Mouse (Mus musculus): Measurements from ENCODE around the gene Olfr1022. TPM values are rescaled to one million over a fixed set of nuclear protein-coding genes. Genes with fewer than 3 reads are reported as not detected.

Olfr1022 gene
- not detected in 2 replicates for total RNA-seq (2015; ENCODE audit: low replicate concordance)
- total RNA-seq (2017; ENCODE audit: low replicate concordance): not detected in 2 replicates

DNA sequence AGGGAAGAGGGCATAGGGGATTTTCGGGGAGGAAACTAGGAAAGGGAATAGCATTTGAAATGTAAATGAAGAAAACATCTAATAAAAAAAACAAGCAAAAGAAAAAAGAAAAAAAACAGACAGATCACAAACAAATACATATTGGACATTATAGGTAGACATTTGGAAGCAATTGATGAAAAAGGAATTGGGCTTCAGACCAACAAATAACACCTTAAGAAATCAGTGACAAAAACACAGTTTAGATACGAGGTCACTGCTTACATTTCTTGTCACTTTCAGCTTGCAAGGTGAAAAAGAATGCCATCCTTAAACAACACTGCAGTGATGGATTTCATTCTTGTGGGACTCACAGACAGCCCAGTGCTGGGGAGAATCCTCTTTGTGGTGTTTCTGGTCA lies at the start of gene Olfr1022:
Gene Olfr1022 (plus strand): TSS at position 301 of the 400 bp plus-strand sequence.
- no peak for ATAC-seq (replicated peaks; ENCODE audit: low FRiP score, poor library complexity, severe bottlenecking)

DNA sequence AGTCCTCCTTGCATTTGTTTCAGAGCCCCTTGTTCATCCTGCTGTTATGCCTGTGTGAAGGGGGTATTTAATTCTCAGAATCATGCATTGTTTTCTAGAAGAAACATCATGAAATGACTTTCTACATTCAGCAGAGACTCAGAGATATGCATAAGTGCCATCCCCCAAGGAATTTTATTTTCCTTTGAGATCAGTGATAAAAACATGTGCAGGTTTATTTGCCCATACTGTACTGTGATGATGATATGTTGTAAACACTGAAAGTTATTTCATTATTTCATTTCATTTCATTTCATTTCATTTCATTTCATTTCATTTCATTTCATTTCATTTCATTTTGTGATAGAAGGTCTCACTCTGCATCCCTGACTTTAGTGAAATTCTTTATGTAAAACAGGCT lies 23.0 kb upstream of the Olfr1022 start, which contains the start of gene Olfr1019:
Gene Olfr1019 (minus strand): TSS at position 101 of the 400 bp plus-strand sequence.
- ATAC-seq (replicated peaks; ENCODE audit: low FRiP score, poor library complexity, severe bottlenecking): no peak

DNA sequence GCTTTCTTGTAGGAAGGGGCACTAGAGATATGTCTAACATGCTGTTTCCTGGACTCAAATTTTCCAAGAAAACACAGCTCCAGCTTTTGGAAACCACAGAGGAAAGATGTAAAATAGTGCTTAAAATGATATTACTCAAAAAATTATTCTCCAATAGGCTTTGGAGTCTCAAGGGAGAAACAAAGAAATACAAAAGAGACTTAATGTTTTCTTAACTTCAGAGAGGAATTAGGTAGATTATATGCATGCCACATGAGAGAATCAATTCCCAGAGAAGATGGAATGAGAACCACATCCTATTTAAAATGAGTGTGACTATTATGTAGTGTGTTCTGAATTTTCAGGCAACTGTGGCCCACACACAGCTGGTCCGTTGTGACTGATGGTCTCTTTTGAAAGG lies 21.7 kb upstream of the Olfr1022 start, which contains the start of gene Olfr1020:
Gene Olfr1020 (plus strand): TSS at position 301 of the 400 bp plus-strand sequence.
- no peak for ATAC-seq (replicated peaks; ENCODE audit: low FRiP score, poor library complexity, severe bottlenecking)

DNA sequence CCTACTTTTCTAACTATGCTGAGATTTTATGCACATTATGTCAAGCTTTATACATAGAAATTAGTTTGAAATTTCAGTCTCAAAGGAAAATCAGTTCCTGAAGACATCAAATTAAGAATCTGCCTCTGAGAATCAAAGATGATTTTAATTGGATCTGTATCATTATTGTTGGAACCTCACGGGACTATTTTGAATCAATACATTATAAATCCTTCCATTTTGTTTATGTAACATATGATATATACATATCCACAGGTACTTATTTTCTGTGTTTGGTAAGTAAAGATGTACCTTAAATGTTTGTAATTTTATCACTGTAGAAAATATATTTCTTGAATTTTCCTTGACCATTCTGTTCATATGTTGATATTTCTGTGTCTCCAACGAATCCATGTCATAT lies 16.9 kb downstream of the Olfr1022 start, which contains the start of gene Olfr1023:
Gene Olfr1023 (plus strand): TSS at position 301 of the 400 bp plus-strand sequence.
- no peak for ATAC-seq (replicated peaks; ENCODE audit: low FRiP score, poor library complexity, severe bottlenecking)

DNA sequence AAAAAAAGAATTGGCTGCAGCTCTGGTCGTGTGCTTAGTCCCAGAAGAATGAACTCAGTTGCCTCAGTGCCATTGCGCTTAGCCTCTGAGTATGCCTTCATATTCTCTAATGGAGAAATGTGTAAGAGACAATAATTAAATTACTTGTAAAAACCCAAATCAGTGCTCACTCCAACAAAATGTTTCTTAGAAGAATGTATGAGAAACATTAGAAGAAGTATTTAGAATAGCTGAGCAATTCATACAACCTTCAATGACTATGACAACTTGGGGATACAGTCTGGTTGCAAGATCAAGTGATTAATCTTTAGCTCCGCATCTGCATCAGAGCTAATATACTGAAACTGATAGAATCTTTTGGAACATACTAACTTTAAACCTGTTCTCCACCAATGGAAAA lies 36.6 kb downstream of the Olfr1022 start, which contains the start of gene Olfr1024:
Gene Olfr1024 (minus strand): TSS at position 101 of the 400 bp plus-strand sequence.
- no peak for ATAC-seq (replicated peaks; ENCODE audit: low FRiP score, poor library complexity, severe bottlenecking)

DNA sequence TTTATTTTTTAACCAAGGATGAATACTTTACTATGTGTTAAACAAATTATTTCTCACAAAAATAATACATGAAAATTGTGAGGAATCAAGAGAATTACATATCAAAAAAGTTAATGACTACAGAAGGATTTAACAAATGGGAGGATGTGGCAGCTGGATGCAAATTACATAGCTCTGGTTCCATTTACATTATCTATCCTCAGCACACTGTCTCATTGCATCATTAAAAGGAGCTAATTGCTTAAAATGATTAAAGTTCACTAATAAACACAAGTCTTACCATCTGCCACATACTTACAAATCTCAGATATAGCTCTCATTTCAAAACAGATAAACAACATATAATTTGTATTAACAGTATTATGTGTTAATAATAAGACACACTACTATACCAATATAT lies 44.8 kb downstream of the Olfr1022 start:
- no peak for ATAC-seq (replicated peaks; ENCODE audit: low FRiP score, poor library complexity, severe bottlenecking)

DNA sequence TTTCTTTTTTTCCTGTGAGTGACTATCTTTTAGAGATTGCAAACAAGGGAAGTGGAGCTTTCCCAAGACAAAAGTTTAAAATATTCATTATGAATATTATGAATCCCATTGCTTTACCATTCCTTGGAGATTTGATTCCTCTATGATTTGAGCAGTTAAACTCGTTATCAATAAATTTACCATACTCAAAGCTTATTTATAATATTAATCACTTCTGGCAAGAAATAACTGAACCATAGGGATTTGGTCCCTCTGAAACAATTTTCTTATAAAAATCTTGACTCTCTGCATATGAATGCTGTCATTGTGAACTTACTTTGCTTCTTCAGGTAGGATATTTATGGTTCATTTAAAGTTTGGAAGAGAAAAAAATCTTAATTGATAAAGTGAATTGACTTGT lies 46.5 kb downstream of the Olfr1022 start, which contains the start of gene Olfr1025-ps1:
Gene Olfr1025-ps1 (plus strand): TSS at position 301 of the 400 bp plus-strand sequence.
- ATAC-seq (replicated peaks; ENCODE audit: low FRiP score, poor library complexity, severe bottlenecking): no peak

Other genes with a start within 250 kb of the Olfr1022 start
- gene Olfr1002, start 217.9 kb upstream of the Olfr1022 start, total RNA-seq (2015; ENCODE audit: low replicate concordance): not detected in 2 replicates
- not detected in 2 replicates for gene Olfr1002, start 217.9 kb upstream of the Olfr1022 start, total RNA-seq (2017; ENCODE audit: low replicate concordance)
- not detected in 2 replicates for gene Olfr154, start 204.1 kb upstream of the Olfr1022 start, total RNA-seq (2015; ENCODE audit: low replicate concordance)
- not detected in 2 replicates for gene Olfr154, start 204.1 kb upstream of the Olfr1022 start, total RNA-seq (2017; ENCODE audit: low replicate concordance)
- gene Olfr1006, start 189.8 kb upstream of the Olfr1022 start, total RNA-seq (2015; ENCODE audit: low replicate concordance): not detected in 2 replicates
- not detected in 2 replicates for gene Olfr1006, start 189.8 kb upstream of the Olfr1022 start, total RNA-seq (2017; ENCODE audit: low replicate concordance)
- not detected in 2 replicates for gene Olfr1008, start 179.2 kb upstream of the Olfr1022 start, total RNA-seq (2015; ENCODE audit: low replicate concordance)
- gene Olfr1008, start 179.2 kb upstream of the Olfr1022 start, total RNA-seq (2017; ENCODE audit: low replicate concordance): not detected in 2 replicates
- gene Olfr1009, start 153.2 kb upstream of the Olfr1022 start, total RNA-seq (2015; ENCODE audit: low replicate concordance): not detected in 2 replicates
- gene Olfr1009, start 153.2 kb upstream of the Olfr1022 start, total RNA-seq (2017; ENCODE audit: low replicate concordance): not detected in 2 replicates
- not detected in 2 replicates for gene Olfr1012, start 105.8 kb upstream of the Olfr1022 start, total RNA-seq (2015; ENCODE audit: low replicate concordance)
- not detected in 2 replicates for gene Olfr1012, start 105.8 kb upstream of the Olfr1022 start, total RNA-seq (2017; ENCODE audit: low replicate concordance)
- gene Olfr1013, start 101.5 kb upstream of the Olfr1022 start, total RNA-seq (2015; ENCODE audit: low replicate concordance): not detected in 2 replicates
- not detected in 2 replicates for gene Olfr1013, start 101.5 kb upstream of the Olfr1022 start, total RNA-seq (2017; ENCODE audit: low replicate concordance)
- not detected in 2 replicates for gene Olfr1014, start 95.9 kb upstream of the Olfr1022 start, total RNA-seq (2015; ENCODE audit: low replicate concordance)
- not detected in 2 replicates for gene Olfr1014, start 95.9 kb upstream of the Olfr1022 start, total RNA-seq (2017; ENCODE audit: low replicate concordance)
- not detected in 2 replicates for gene Olfr1015, start 86.6 kb upstream of the Olfr1022 start, total RNA-seq (2015; ENCODE audit: low replicate concordance)
- 1.1 TPM in 1 of 2 replicates, not detected in the other for gene Olfr1015, start 86.6 kb upstream of the Olfr1022 start, total RNA-seq (2017; ENCODE audit: low replicate concordance)
- not detected in 2 replicates for gene Olfr1016, start 66.0 kb upstream of the Olfr1022 start, total RNA-seq (2015; ENCODE audit: low replicate concordance)
- gene Olfr1016, start 66.0 kb upstream of the Olfr1022 start, total RNA-seq (2017; ENCODE audit: low replicate concordance): 1.4 TPM in 1 of 2 replicates, not detected in the other
- not detected in 2 replicates for gene Olfr1018, start 50.1 kb upstream of the Olfr1022 start, total RNA-seq (2015; ENCODE audit: low replicate concordance)
- not detected in 2 replicates for gene Olfr1018, start 50.1 kb upstream of the Olfr1022 start, total RNA-seq (2017; ENCODE audit: low replicate concordance)
- not detected in 2 replicates for gene Olfr1019, start 23.1 kb upstream of the Olfr1022 start, total RNA-seq (2015; ENCODE audit: low replicate concordance)
- gene Olfr1019, start 23.1 kb upstream of the Olfr1022 start, total RNA-seq (2017; ENCODE audit: low replicate concordance): not detected in 2 replicates
- gene Olfr1020, start 21.6 kb upstream of the Olfr1022 start, total RNA-seq (2015; ENCODE audit: low replicate concordance): not detected in 2 replicates
- gene Olfr1020, start 21.6 kb upstream of the Olfr1022 start, total RNA-seq (2017; ENCODE audit: low replicate concordance): not detected in 2 replicates
- gene Olfr1023, start 17.0 kb downstream of the Olfr1022 start, total RNA-seq (2015; ENCODE audit: low replicate concordance): not detected in 2 replicates
- not detected in 2 replicates for gene Olfr1023, start 17.0 kb downstream of the Olfr1022 start, total RNA-seq (2017; ENCODE audit: low replicate concordance)
- not detected in 2 replicates for gene Olfr1024, start 36.5 kb downstream of the Olfr1022 start, total RNA-seq (2015; ENCODE audit: low replicate concordance)
- not detected in 2 replicates for gene Olfr1024, start 36.5 kb downstream of the Olfr1022 start, total RNA-seq (2017; ENCODE audit: low replicate concordance)
- gene Olfr1025-ps1, start 46.6 kb downstream of the Olfr1022 start, total RNA-seq (2015; ENCODE audit: low replicate concordance): not detected in 2 replicates
- gene Olfr1025-ps1, start 46.6 kb downstream of the Olfr1022 start, total RNA-seq (2017; ENCODE audit: low replicate concordance): not detected in 2 replicates
- not detected in 2 replicates for gene Olfr1026, start 53.0 kb downstream of the Olfr1022 start, total RNA-seq (2015; ENCODE audit: low replicate concordance)
- gene Olfr1026, start 53.0 kb downstream of the Olfr1022 start, total RNA-seq (2017; ENCODE audit: low replicate concordance): not detected in 2 replicates
- gene Olfr1028, start 81.8 kb downstream of the Olfr1022 start, total RNA-seq (2015; ENCODE audit: low replicate concordance): not detected in 2 replicates
- 0.42 TPM in 1 of 2 replicates, not detected in the other for gene Olfr1028, start 81.8 kb downstream of the Olfr1022 start, total RNA-seq (2017; ENCODE audit: low replicate concordance)
- gene Olfr1029, start 105.3 kb downstream of the Olfr1022 start, total RNA-seq (2015; ENCODE audit: low replicate concordance): not detected in 2 replicates
- gene Olfr1029, start 105.3 kb downstream of the Olfr1022 start, total RNA-seq (2017; ENCODE audit: low replicate concordance): not detected in 2 replicates
- gene Olfr1030, start 110.7 kb downstream of the Olfr1022 start, total RNA-seq (2015; ENCODE audit: low replicate concordance): not detected in 2 replicates
- gene Olfr1030, start 110.7 kb downstream of the Olfr1022 start, total RNA-seq (2017; ENCODE audit: low replicate concordance): not detected in 2 replicates
- not detected in 2 replicates for gene Olfr1031, start 121.7 kb downstream of the Olfr1022 start, total RNA-seq (2015; ENCODE audit: low replicate concordance)
- not detected in 2 replicates for gene Olfr1031, start 121.7 kb downstream of the Olfr1022 start, total RNA-seq (2017; ENCODE audit: low replicate concordance)
- not detected in 2 replicates for gene Olfr1032, start 136.9 kb downstream of the Olfr1022 start, total RNA-seq (2015; ENCODE audit: low replicate concordance)
- not detected in 2 replicates for gene Olfr1032, start 136.9 kb downstream of the Olfr1022 start, total RNA-seq (2017; ENCODE audit: low replicate concordance)
- gene Olfr1033, start 152.0 kb downstream of the Olfr1022 start, total RNA-seq (2015; ENCODE audit: low replicate concordance): not detected in 2 replicates
- not detected in 2 replicates for gene Olfr1033, start 152.0 kb downstream of the Olfr1022 start, total RNA-seq (2017; ENCODE audit: low replicate concordance)
- gene Olfr1034, start 177.3 kb downstream of the Olfr1022 start, total RNA-seq (2015; ENCODE audit: low replicate concordance): not detected in 2 replicates
- not detected in 2 replicates for gene Olfr1034, start 177.3 kb downstream of the Olfr1022 start, total RNA-seq (2017; ENCODE audit: low replicate concordance)
- not detected in 2 replicates for gene Olfr1036, start 205.4 kb downstream of the Olfr1022 start, total RNA-seq (2015; ENCODE audit: low replicate concordance)
- gene Olfr1036, start 205.4 kb downstream of the Olfr1022 start, total RNA-seq (2017; ENCODE audit: low replicate concordance): not detected in 2 replicates
- gene Olfr1037, start 218.8 kb downstream of the Olfr1022 start, total RNA-seq (2015; ENCODE audit: low replicate concordance): not detected in 2 replicates
- not detected in 2 replicates for gene Olfr1037, start 218.8 kb downstream of the Olfr1022 start, total RNA-seq (2017; ENCODE audit: low replicate concordance)